ENCODE assay signal across 8 mouse cellular contexts in the genomic region with DNA sequence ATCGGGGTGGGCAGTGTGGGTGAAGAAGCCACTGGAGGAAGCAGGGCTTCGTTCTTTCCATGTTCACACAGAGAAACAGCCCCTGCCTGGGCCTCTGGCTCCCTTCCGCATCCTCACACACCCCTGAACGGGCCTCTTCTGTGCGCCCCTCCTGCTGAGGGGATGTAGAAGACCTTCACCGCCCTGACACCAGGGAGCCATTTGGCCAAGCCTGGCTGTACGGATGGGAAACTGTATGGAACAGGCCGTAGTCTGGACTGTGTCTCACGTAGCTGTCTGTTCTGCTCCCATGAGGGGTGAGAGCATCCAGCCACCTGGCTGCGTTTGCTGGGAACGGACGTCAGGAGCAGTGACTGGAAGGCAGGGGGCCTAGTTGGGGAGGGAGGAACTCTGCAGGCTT. TPM values are rescaled to one million over a fixed set of nuclear protein-coding genes. Genes with fewer than 3 reads are reported as not detected.
DNase-seq lines count a peak whose midpoint lies in the region; ATAC-seq and TF ChIP-seq lines count a peak whose summit lies in the region.

No protein-coding gene starts in this region.

- H3K4me2 ChIP-seq in midbrain, embryonic 11.5 days = no peak overlapping the region
- H3K4me2 ChIP-seq in midbrain, embryonic 16.5 days (ENCODE audit: low read length) = no peak overlapping the region
- peak overlapping the region; percentile 31 for H3K4me2 ChIP-seq in limb, embryonic 14.5 days (replicated peaks; ENCODE audit: low read depth, low read length, severe bottlenecking)
- H3K4me2 ChIP-seq in stomach, postnatal 0 days (replicated peaks; ENCODE audit: low read depth) = no peak overlapping the region

- no peak overlapping the region for H3K9ac ChIP-seq in midbrain, embryonic 11.5 days (ENCODE audit: low read length)
- H3K9ac ChIP-seq in midbrain, embryonic 16.5 days (ENCODE audit: low read depth, low read length) = no peak overlapping the region
- peak overlapping the region; percentile 21; the same call in 1 of the 2 replicates for H3K9ac ChIP-seq in limb, embryonic 14.5 days (ENCODE audit: low read depth, low read length, severe bottlenecking)
- H3K9ac ChIP-seq in stomach, postnatal 0 days (ENCODE audit: low read length) = no peak overlapping the region

- H3K27me3 ChIP-seq in heart, embryonic 10.5 days (ENCODE audit: insufficient read depth, poor library complexity, severe bottlenecking) = peaks cover 11% of the 10 kb centered on the region; the same call in 1 of the 2 replicates
- H3K27me3 ChIP-seq in midbrain, embryonic 11.5 days (ENCODE audit: control insufficient read depth, insufficient read depth, low read length) = peaks cover 36% of the 10 kb centered on the region
- peaks cover 8% of the 10 kb centered on the region; the same call in 1 of the 2 replicates for H3K27me3 ChIP-seq in midbrain, embryonic 16.5 days (ENCODE audit: control insufficient read depth, insufficient read depth, low read depth, low read length)
- no peaks in the 10 kb centered on the region for H3K27me3 ChIP-seq in limb, embryonic 14.5 days (ENCODE audit: control insufficient read depth, insufficient read depth, low read length)
- H3K27me3 ChIP-seq in stomach, postnatal 0 days (ENCODE audit: control insufficient read depth, insufficient read depth, low read length) = no peaks in the 10 kb centered on the region

- H3K4me3 ChIP-seq in heart, embryonic 10.5 days = no peak overlapping the region
- H3K4me3 ChIP-seq in midbrain, embryonic 11.5 days (ENCODE audit: low read depth, low read length) = no peak overlapping the region
- H3K4me3 ChIP-seq in midbrain, embryonic 16.5 days (ENCODE audit: low read depth, low read length) = no peak overlapping the region
- H3K4me3 ChIP-seq in limb, embryonic 14.5 days (replicated peaks; ENCODE audit: low read length) = no peak overlapping the region
- no peak overlapping the region for H3K4me3 ChIP-seq in stomach, postnatal 0 days (ENCODE audit: low read depth, low read length)

- peaks cover 63% of the 10 kb centered on the region for H3K4me1 ChIP-seq in heart, embryonic 10.5 days
- peaks cover 18% of the 10 kb centered on the region for H3K4me1 ChIP-seq in midbrain, embryonic 11.5 days (ENCODE audit: control insufficient read depth, insufficient read depth, low read length)
- H3K4me1 ChIP-seq in midbrain, embryonic 16.5 days (ENCODE audit: control insufficient read depth, insufficient read depth, low read length) = peaks cover 7% of the 10 kb centered on the region; the same call in 1 of the 2 replicates
- H3K4me1 ChIP-seq in limb, embryonic 14.5 days (ENCODE audit: control insufficient read depth, insufficient read depth, low read length) = peaks cover 64% of the 10 kb centered on the region
- peaks cover 11% of the 10 kb centered on the region for H3K4me1 ChIP-seq in stomach, postnatal 0 days (replicated peaks; ENCODE audit: control insufficient read depth, insufficient read depth)

- 0 out of 2 replicates have a peak, but pooled peaks have one; percentile 10 for ATAC-seq in midbrain, embryonic 11.5 days (ENCODE audit: low FRiP score)
- ATAC-seq in midbrain, embryonic 16.5 days = no peak
- ATAC-seq in limb, embryonic 14.5 days (ENCODE audit: low FRiP score, low read depth) = peak; percentile 62
- peak; percentile 41 for ATAC-seq in stomach, postnatal 0 days (ENCODE audit: low FRiP score, low TSS enrichment)

- WGBS in heart, embryonic 10.5 days = 10% methylated on average over 12 of the region's 12 CpGs
- 20% methylated on average over 12 of the region's 12 CpGs for WGBS in midbrain, embryonic 11.5 days
- WGBS in midbrain, embryonic 16.5 days = 25% methylated on average over 12 of the region's 12 CpGs
- 15% methylated on average over 12 of the region's 12 CpGs for WGBS in limb, embryonic 14.5 days
- 25% methylated on average over 12 of the region's 12 CpGs for whole genome bisulfite sequencing in stomach, postnatal 0 days

- H3K36me3 ChIP-seq in heart, embryonic 10.5 days = no peaks in the 10 kb centered on the region
- no peaks in the 10 kb centered on the region for H3K36me3 ChIP-seq in midbrain, embryonic 11.5 days (ENCODE audit: control insufficient read depth, insufficient read depth, low read length)
- no peaks in the 10 kb centered on the region for H3K36me3 ChIP-seq in midbrain, embryonic 16.5 days (ENCODE audit: control insufficient read depth, insufficient read depth, low read length)
- H3K36me3 ChIP-seq in limb, embryonic 14.5 days (ENCODE audit: control insufficient read depth, insufficient read depth, low read length) = no peaks in the 10 kb centered on the region
- no peaks in the 10 kb centered on the region for H3K36me3 ChIP-seq in stomach, postnatal 0 days (ENCODE audit: control insufficient read depth, insufficient read depth, low read length)

- peak; percentile 42; the same call in 1 of the 2 replicates for TF ChIP-seq CTCF in stomach, postnatal 0 days (IDR thresholded peaks at IDR 0.05; ENCODE audit: low read depth)

- no peak for TF ChIP-seq EP300 in stomach, postnatal 0 days (optimal IDR thresholded peaks at IDR 0.05)

- H3K27ac ChIP-seq in heart, embryonic 10.5 days = peak overlapping the region; percentile 83
- H3K27ac ChIP-seq in midbrain, embryonic 11.5 days (ENCODE audit: low read depth, low read length) = no peak overlapping the region
- no peak overlapping the region for H3K27ac ChIP-seq in midbrain, embryonic 16.5 days (ENCODE audit: low read length)
- peak overlapping the region; percentile 84 for H3K27ac ChIP-seq in limb, embryonic 14.5 days (replicated peaks; ENCODE audit: low read depth, low read length)
- H3K27ac ChIP-seq in stomach, postnatal 0 days (replicated peaks) = peak overlapping the region; percentile 76

- H3K9me3 ChIP-seq in heart, embryonic 10.5 days = no peaks in the 10 kb centered on the region
- no peaks in the 10 kb centered on the region for H3K9me3 ChIP-seq in midbrain, embryonic 11.5 days (ENCODE audit: control insufficient read depth, low read length)
- H3K9me3 ChIP-seq in midbrain, embryonic 16.5 days (replicated peaks; ENCODE audit: control insufficient read depth, low read length, poor library complexity, severe bottlenecking) = no peaks in the 10 kb centered on the region
- H3K9me3 ChIP-seq in limb, embryonic 14.5 days (ENCODE audit: control insufficient read depth, low read length) = no peaks in the 10 kb centered on the region
- H3K9me3 ChIP-seq in stomach, postnatal 0 days (ENCODE audit: control insufficient read depth, low read length) = no peaks in the 10 kb centered on the region

- no peak for TF ChIP-seq POLR2A in limb, embryonic 14.5 days (IDR thresholded peaks at IDR 0.05; ENCODE audit: borderline replicate concordance, extremely low read depth, insufficient read depth, insufficient read length)

- no peak for DNase-seq in heart, embryonic 10.5 days (ENCODE audit: low spot score)
- DNase-seq in heart, adult 18-20 months = no peak
- no peak for DNase-seq in midbrain, embryonic 11.5 days (ENCODE audit: low spot score, missing footprints)
- peak; percentile 74 for DNase-seq in limb, embryonic 14.5 days (ENCODE audit: low spot score)
- DNase-seq in stomach, postnatal 0 days (ENCODE audit: low spot score) = peak; percentile 43
- DNase-seq in urinary bladder, adult 2 months (ENCODE audit: low spot score) = no peak
- no peak for DNase-seq in right cerebral cortex, postnatal 36 days (ENCODE audit: low spot score in 2 of 2)

RNA-seq across cellular contexts. Expression of gene Dlk1, which starts 15.8 kb away (rescaled TPM):
- polyA plus RNA-seq in heart, embryonic 10.5 days (2016; fragmentation: Nextera tagmentation; extraction: Ambion mirVana) = 56.8 and 345 TPM in 2 replicates
- under 1 TPM in 1 of 2 experiments, not detected in 1; 0.90 TPM for total RNA-seq in heart, adult 18-20 months (2021)
- 75.1 and 76.7 TPM in 2 replicates for polyA plus RNA-seq in midbrain, embryonic 11.5 days (2014; fragmentation: Nextera tagmentation; extraction: Ambion mirVana)
- 50.4 and 66.0 TPM in 2 replicates for polyA plus RNA-seq in midbrain, embryonic 16.5 days (2015; fragmentation: Nextera tagmentation; extraction: Ambion mirVana)
- polyA plus RNA-seq in limb, embryonic 14.5 days (2012; rRNA removed) = 2,661 and 2,964 TPM in 2 replicates
- polyA plus RNA-seq in limb, embryonic 14.5 days (2014; fragmentation: Nextera tagmentation; extraction: Ambion mirVana) = 487 and 640 TPM in 2 replicates
- 183 and 187 TPM in 2 replicates for polyA plus RNA-seq in stomach, postnatal 0 days (2015; fragmentation: Nextera tagmentation; extraction: Ambion mirVana)
- polyA plus RNA-seq in urinary bladder, adult 2 months (2012; rRNA removed) = 8.0 and 10.8 TPM in 2 replicates

Comparison
In these comparisons a context has a peak if more than half of its experiments do, and no peak if none do; other contexts are left out.
1. DNase-seq: peak in limb, embryonic 14.5 days (single experiment) and stomach, postnatal 0 days (single experiment); none in heart, embryonic 10.5 days (single experiment), heart, adult 18-20 months (0 of 2), midbrain, embryonic 11.5 days (single experiment), urinary bladder, adult 2 months (single experiment) and right cerebral cortex, postnatal 36 days (0 of 2).
2. H3K27ac ChIP-seq: peak in heart, embryonic 10.5 days (single experiment), limb, embryonic 14.5 days (single experiment) and stomach, postnatal 0 days (single experiment); none in midbrain, embryonic 11.5 days (single experiment) and midbrain, embryonic 16.5 days (single experiment).